Mouse (Mus musculus): ENCODE measurements around the gene Ptpn1.
A peak's percentile ranks its signal among the peaks of the same experiment; 100 is the strongest.

The Ptpn1 gene

GRCm38 (mm10) chr2:167921823-167922222 lies 10.0 kb upstream of the Ptpn1 start:
- no peak for DNase-seq (ENCODE audit: low spot score)

DNA sequence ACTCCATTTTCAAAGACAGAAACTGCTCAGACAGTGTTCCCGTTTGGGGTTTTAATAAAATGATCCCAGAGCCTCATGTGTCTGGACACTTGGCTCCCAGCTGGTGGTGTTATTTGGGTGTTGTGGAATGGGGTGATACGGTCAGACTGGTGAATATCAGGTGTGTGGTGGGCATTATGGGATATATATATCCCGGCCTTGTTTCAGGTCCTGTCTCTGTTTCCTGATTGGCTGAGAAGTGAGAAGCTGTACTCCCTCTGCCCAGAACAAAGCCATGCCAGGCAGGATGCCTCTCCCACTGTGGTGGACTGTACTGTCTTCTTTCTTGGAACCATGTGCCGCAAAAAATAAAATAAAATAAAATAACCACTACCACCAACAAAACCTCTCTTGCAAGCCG lies 7.8 kb upstream of the Ptpn1 start:
- no peak for DNase-seq (ENCODE audit: low spot score)

DNA sequence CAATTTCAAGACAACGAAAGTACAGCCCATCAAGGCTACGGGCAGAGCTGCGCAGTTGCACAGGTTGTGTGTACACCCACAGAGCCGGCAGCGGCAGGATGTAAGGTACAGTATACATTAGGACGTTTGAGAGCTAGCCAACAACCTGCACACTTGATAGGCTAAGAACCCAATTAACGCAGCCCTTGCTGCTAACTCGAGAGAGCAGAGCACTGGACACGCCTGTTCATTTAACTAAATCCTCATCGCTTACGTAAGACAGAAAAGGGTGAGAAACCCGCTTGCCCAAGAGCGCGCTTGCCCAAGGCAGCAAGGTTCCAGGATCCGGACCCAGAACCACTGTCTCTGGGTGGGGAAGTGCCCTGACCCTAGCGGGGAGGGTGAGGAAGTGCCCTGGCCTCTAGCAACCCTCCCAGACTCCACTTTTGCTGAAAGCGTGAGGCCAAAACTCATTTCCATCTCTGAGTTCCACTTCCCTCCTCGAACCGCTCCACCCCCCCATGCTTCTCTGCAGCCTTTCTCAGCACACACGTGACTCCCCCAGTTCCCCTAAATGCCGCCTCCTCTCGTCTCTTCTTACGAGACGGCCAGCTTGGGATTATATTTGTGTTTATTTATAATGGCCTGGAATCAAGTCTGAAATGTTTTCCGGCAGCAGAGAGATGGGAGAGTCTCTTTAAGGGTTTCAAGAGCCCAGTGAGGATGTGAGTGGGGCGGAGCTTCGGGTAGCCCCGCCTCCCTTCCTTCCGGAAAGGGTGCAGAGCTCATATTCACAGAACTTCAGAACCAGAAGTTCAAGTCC lies 6.9 kb upstream of the Ptpn1 start:
- DNase-seq (ENCODE audit: low spot score), result peak; percentile 83

- no peak for DNase-seq (ENCODE audit: low spot score)
These were observed 5.7 kb upstream of the Ptpn1 start for GRCm38 (mm10) chr2:167925841-167926800.

DNA sequence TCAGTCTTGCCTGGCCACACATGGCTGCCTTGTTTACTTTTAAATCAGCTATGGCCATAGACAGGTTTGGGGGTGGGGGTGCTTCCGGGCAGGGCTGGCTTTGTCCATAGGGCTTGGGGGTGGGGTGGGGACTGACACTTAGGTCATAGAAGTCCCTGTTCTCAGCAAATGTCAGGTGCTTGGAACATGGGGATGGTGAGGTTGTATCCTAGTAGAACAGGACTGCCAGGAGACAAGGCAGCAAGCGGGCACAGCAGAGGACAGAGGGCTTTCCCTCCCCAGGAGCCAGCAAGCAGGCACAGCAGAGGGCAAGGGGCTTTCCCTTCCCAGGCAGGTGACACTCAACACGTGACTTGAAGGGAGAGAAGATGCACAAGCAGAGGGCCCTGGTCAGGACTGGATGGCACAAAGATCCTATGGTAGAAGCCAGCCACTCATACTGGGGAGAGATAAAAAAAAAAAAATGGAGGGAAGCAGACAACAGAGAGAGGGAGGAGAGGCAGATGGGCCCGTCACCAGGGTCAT lies 3.8 kb upstream of the Ptpn1 start:
- no peak for DNase-seq (ENCODE audit: low spot score)

DNA sequence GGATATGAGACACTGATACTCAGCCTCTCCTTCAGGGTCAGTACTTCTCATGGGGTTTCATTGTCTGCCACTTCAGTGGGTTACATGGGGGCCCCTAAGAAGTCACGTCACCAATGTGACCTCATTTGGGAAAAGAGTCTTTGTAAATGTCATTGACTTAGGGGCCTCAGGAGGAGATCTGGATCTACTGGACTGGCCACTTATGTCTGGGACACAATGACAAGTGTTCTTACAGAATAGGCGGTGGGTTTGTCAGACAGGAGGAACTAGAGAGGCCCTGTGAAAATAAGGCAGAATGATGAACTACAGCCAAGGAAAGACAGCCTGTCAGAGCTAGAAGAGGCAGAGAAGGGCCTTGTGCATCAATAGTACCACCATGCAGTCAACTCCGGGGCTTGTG lies 2.9 kb upstream of the Ptpn1 start:
- no peak for DNase-seq (ENCODE audit: low spot score)

DNA sequence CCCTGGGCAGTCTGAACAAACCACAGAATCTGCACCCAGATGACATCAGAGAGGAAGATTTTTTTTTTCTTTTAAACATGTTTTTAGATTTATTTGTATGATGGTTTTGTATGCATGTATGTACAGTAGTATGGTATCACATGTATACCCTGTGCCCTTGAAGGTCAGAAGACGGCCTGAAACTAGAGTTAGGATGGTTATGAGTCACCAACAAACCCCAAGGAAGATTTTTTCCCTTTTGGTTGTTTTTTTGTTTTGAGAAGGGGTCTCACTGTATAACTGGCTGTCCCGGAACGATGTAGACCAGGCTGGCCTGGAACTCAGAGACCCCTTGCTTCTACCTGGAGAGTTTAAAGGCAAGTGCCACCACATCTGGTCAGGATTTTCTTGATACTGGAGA lies 882 bp upstream of the Ptpn1 start:
- no peak for DNase-seq (ENCODE audit: low spot score)

- peak; percentile 35 for DNase-seq (ENCODE audit: low spot score)
These were observed 922 bp downstream of the Ptpn1 start for GRCm38 (mm10) chr2:167932727-167933231.

DNA sequence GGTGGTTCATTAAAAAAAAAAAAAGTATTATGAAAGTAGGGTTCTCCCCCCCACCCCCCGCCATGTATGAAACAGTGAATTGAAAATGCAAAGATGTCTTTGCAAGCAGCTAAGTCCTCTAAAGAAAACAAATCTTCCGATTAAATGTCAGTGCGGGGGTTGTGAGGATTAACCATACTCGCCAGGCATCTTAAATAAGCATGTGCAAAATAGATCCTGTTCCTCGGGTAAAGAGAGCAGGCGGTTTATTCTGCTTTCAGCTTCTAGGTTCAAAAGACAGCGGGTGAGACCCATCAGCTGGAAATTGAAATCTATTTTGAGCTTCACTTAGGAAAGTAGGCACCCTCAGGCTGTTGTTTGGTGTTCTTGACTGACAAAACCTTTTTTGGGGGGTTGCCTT lies 1.5 kb downstream of the Ptpn1 start:
- no peak for DNase-seq (ENCODE audit: low spot score)

GRCm38 (mm10) chr2:167935956-167936355 lies 4.1 kb downstream of the Ptpn1 start:
- DNase-seq (ENCODE audit: low spot score), result no peak

GRCm38 (mm10) chr2:167938786-167939185 lies 6.9 kb downstream of the Ptpn1 start:
- DNase-seq (ENCODE audit: low spot score), result peak; percentile 35

DNA sequence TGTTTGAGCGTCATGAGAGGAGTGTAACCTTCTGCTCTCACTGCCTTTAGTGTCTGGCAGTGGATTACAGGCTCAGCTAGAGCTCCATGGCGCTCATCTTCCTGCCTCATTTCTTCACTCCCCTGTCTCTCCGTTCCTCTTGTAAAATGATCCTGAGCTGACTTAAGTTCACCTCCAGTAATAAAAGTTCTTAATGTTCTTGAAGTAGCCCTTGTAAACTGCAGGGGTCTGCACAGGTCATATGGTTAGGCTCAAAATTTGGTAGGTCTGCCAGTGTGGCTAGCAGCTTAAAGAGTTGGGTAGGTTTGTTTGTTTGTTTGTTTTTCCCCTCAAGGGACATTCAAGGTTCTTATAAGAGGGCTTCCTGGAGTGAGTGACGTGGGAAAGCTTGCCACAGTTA lies 7.3 kb downstream of the Ptpn1 start:
- DNase-seq (ENCODE audit: low spot score), result no peak

DNA sequence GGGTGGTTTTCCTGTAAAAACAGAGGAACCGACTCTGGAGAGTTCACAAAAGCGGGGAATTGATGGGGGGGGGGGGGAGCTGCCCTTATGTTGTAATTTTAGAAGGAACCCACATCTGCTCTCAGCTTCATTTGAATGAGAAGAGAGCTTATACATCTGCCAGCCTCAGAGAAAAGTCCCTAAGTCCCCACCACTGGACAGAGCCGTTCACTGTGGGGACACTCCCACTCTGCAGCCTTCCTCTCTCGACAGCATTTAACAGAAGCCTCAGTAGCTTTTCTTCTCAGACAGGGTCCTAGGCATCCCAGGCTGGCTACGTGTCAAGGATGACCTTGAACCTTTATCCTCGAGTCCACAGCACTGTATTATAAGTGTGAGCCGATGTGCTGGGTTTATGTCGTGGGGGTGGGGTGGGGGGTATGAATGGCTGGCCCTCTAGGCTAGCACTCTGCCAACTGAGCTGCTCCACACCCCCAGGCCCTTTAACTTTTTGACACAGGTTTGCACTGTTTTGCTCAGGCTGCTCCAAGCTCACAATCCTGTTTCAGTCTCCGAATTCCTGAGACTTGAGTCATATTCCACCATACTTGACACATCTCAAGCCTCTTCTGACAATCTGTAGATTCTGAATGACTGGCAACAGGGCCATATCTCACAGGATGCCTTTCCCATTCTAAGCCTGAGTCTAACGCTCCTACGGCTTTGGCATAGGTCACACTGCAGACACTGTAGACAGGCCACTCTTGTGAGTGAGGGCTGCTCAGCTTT lies 8.0 kb downstream of the Ptpn1 start:
- no peak for DNase-seq (ENCODE audit: low spot score)

DNA sequence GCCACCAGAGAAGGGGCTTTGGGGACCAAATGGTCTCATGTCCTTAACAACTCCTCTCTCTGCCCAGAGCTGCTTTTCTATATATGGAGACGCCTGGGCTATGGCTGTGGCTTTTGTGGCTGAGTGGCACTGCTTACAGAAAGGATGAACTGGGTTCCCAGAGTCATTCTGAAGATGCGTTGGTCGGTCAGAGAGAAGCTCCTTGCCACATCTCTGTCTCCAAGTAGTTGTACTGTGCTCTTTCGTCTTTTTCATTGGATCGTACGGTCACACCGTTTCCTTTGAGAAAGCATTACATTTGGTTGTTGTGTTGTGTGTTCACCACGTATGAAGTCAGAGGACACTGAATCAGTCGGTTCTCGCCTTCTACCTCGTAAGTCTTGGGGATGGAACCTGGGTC lies 8.8 kb downstream of the Ptpn1 start:
- no peak for DNase-seq (ENCODE audit: low spot score)

DNA sequence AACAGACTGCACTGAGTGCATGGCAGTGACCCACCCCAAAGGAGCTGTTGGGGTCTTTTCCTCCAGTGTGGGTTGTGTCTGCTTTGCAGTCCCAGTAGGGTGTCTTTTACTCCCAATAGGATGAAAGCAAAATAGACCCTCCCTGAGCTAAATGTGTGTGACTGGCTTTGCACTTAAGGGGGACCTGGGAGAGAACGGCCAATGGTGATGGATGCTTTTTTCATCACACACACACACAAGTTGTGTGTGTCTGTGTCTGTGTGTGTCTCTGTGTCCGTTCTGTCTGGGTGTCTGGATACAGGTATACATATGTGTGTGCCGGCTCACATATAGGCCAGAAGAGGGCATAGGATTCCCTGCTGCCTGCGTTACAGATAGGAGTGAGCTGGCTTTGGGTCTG lies 9.5 kb downstream of the Ptpn1 start:
- DNase-seq (ENCODE audit: low spot score), result no peak

DNA sequence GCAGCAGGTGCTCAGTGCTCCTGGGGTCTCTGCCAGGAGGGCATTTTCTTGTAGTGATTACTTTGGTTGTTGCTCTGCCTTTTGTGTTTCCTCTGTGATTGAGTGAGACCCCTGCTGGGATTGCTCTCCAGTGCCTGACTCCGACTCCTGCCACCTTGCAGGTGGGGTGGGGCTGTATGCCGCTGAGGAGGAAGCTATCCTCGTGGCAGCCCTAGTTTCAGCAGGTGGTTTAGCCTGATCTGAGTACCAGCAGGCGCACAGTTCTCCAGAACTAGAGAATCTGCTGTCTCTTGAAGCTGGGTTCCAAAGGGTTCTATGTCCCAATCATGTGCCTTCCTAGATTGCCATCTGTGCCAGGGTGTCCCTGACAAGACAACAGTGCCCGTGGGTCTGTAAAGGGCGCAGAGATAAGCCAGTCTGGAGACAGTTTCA lies 9.9 kb downstream of the Ptpn1 start:
- DNase-seq (ENCODE audit: low spot score), result no peak

DNA sequence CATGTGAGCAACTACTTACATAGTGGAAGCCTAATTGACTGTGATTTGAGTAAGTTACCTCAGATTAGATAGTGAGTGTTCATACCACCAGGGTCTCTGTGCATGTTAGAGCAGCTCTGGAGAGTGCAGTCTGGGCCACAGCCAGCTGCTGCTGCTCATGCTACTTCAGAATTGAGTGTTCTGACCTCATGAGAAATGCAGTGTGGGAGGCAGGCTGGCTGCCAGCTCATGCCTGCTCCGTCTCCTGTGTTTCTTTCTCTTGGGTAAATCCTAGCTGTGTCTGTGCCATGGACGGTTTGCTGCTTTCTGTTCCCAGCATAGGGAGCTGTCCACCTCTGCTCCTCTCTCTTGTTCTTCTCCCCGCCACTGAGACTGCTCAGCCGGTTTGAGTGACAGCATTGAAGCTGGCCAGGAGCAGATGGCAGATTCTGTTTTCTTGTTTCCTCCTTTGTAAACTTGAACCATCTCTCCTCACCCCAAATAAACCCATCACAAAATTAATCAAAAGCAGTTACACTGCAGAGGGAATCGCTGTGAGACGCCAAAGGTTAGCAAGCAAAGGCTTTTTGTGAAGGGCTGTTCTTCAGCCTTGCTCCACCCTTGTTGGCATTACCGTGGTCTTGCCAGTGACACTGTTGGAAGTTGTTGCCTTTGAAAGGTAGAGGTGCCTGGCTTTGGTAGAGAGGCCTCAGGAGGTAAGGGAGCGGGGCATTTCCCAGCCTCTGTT lies 10.5 kb downstream of the Ptpn1 start:
- peak; percentile 85 for DNase-seq (ENCODE audit: low spot score)

DNA sequence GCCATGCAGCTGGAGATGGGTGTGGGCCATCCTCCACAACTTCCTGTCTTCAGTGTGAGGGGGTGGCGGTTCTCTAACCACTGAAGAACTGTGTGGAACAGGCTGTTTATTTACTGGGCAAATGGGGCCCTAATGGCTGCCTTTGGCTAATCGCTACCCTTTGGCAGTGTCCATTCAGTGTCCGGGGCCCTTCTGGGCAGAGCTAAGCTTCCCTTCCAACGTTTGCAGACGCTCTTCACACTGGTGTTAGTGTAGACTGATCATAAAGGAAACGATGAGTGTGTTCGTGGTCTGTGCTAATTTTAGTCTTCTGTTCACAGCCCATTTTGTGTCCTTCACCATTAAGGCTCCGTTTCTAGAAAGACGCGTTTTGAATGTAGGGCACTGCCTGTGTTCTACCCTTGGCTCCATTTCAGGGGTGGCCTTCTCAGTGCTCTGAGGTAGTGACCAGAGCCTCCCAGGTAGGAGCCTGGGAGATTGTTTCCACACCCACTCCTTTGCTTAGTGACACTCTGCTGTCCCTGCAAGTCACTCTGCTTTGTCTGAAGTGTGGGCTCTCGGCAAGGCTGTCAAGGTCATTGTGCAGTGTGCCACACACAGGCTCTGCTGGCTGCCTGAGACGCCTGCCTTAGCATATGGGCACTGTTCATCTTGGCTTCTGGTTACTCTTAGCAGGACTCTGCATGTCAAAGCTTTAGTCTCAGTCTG lies 11.2 kb downstream of the Ptpn1 start:
- no peak for DNase-seq (ENCODE audit: low spot score)

DNA sequence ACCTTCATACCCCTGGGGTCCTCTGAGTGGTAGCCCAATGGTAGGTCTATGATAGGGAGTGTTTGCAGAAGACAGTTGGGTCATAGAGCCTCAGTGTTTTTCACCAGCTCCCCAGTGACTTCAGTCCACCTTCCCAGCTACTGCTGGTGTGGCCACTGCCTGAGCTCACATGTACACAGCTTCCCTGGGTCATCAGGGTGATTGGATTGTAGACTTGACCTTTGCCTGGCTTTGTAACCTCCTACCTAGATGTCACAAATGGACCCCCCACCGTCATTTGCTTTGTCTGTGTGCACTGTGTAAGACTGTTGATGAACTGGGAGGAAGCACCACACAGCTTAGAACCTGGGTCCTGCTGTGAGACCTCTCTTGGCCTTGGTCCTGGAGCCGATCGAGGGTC lies 12.3 kb downstream of the Ptpn1 start:
- no peak for DNase-seq (ENCODE audit: low spot score)

DNA sequence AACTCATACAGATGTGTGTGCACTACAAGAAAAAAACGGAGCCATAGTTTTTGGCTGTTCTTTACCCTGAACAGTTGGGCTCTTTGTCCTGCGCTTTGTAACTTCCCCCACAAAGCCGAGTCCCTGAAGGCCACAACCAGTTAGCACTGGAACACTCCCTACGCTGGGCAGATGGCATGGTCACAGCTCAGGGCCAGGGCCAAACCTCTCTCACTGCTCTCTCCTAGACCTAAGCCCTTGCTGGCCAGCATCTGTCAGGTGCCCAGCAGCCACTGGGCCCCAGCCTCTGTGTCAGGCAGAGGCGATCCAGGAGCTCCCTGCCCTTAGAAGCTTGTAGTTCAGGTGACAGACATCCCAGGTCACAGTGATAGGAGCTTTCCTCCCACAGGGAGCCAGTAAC lies 13.6 kb downstream of the Ptpn1 start:
- DNase-seq (ENCODE audit: low spot score), result no peak

GRCm38 (mm10) chr2:167947251-167947650 lies 15.4 kb downstream of the Ptpn1 start:
- DNase-seq (ENCODE audit: low spot score), result no peak

Data from T-cell, adult 2 months (primary cell).